Mouse (Mus musculus) kidney, postnatal 25 days (tissue): Measurements from ENCODE around the gene Tceal9.
"Not testable (repeated sequence)": the region's sequence is repeated elsewhere in the genome, so short reads cannot be mapped to it uniquely, and the experiment has no call there.

Experiments used
- DNase-seq, 2 experiments: peaks; one replicate each; pipeline ENCODE4 v3.0.0; 2021; ENCODE audit warnings: mixed read lengths in 2 of 2

Gene Tceal9

DNA sequence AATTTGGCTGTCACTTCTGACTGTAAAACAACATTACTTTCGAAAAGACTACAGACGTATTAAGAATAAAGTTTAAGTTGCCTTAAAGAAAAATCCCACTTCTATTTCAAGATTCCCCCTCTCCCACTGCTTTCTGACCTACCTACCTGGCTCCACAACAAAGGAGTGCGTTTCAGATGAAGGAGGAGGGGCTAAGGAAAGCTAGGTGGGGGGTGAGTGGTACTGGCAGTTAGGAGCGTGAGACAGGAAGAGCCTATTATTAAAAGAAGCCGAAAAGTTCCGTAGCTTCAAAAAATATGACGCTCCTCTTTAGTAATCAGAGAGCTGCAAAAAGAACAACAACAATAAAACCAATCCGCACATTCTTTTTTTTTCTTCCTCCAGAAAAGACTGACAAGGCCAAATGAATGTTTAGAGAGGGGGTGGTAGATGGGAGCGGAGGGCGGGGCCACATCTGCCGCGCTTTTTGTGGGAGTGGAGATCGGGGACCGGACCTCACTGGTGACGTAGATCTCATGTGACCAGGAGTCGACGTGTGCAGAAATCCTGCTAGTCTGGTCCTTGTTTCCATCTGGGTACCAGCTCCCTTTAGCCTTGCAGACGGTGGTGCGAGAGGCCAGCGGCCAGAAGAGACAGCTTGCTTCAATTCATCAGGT, at the start of gene Tceal9:
TSS of gene Tceal9 (plus strand) at position 506 of the 656 bp plus-strand sequence.
- peak; percentile 79 to 90 for DNase-seq

DNA sequence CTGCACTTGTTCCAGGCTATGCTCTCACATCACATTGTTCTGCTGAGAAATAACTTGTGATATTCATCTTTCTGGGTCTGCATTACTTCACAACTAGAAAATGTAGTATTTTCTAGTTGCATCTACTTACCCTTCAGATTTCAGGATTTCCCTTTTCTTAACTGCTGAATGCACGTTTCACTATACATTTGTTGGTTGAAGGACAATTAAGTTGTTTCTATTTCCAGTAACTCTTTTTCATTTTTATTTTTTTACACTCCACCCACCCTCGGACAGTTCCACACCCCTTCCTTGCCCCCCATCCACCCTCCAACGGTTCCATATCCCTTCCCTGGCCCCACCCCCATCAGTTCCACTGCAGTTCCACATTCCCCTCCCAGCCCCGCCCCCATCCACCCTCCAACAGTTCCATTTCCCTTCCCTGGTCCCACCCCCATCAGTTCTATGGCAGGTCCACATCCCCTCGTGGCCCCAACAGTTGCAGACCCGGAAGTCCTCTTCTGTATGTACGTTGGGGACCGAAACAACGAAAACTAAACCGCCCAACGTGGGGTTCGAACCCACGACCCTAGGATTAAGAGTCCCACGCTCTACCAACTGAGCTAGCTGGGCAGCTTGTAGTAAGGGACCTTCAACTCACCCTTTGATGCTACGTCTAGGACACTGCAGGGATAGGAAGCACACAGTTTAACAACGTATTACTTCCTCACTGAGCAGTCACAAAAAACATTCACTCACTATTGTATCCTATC, 49.5 kb upstream of the Tceal9 start:
- DNase-seq = no peak

- peak; percentile 42 to 65 for DNase-seq
These were observed 48.0 kb upstream of the Tceal9 start for GRCm38 (mm10) chrX:136196873-136197272.

GRCm38 (mm10) chrX:136203257-136203656, 41.6 kb upstream of the Tceal9 start:
- DNase-seq = no peak

DNA sequence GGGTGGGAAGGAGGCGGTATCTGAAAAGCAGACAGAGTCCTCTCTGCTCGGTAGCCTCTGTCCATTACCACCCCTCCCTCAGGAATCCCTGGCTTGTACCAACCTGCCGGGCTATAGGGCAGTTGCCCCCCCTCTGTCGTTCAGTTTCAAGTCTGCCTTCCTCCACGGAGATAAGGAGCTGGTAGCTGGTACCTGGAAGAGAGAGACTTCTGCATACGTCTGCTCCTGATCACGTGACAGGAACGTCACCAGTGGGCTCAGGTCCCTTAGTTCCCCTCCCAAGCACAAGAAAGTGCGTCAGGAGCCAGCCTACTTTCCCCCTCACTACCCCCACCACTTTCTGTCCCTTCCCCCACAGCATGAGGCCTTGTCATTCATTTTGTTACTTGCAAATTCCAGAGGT, 41.2 kb upstream of the Tceal9 start, which contains the start of gene Tceal5:
TSS of gene Tceal5 (minus strand) at position 213 of the 403 bp plus-strand sequence.
- no peak for DNase-seq

DNA sequence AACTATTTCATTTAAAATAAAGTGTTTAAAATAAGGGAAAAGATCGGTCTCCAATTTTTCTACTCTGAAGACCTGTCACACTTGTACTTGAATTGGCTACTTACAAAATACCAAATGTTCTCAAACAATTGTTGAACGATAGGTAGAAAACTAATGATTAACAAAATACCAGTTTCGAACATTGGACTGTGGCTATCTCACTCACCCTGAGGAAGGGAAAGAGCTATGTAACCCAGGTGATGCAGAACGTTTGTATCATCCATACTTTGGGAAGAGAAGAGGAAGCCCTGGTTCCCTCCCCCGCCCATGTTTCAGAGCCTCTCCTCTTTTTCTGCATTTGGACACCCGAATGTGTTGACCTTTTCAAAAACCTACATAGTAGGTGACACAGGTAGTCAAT, 40.5 kb upstream of the Tceal9 start:
- DNase-seq = no peak

- DNase-seq = no peak
These were observed 31.5 kb upstream of the Tceal9 start for GRCm38 (mm10) chrX:136213396-136213795.

DNA sequence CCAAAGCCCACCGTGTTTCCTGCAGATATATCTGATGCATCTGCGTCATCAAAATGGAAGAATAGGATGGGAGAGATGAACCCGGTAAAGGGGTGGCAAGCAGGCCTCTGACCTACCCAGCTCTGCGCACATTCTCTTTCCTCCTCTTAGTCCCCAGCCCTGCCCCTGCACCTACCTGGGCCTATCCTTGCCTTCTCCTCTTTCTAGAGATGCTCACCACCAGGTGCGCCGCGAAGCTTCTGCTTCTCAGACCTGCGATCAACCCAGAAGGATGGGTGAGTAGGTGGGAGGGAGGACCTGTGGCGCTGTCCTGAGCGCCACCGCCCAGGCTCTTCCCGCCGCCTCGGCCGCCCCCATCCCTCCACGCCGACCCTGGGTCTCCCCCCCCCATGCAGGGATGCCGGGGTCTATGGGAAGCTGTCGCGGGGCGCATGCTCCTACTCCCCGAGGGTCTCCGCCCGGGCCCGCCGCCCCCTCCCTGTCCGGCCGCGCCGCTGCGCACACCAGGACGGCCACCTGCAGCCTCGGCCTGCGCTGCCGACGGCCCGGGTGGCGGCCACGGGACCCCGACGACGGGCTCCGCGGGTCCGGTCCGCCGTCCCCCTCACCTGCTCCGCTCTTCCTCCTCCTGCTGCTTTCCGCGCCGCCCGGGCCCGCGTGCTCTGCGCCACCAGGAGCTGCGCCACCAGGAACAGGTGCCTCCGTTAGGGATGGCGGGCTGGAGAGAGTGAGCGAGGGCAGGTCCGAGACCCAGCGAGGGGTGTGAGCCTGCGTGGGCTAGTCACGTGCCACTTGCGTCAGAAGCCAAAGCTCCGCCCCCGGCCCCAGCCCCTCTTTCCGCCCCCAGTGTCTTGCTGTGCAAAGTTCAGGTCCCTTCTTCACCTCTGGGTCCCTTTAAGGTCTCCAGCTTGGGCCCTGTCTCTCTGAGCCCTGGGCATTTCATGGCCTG, 29.9 kb upstream of the Tceal9 start, which contains the start of the genes Tceal7 and Bex1:
TSS of gene Tceal7 (plus strand) at position 51 of the 949 bp plus-strand sequence.
TSS of gene Bex1 (minus strand) at position 785 of the 949 bp plus-strand sequence.
- not testable (repeated sequence) for DNase-seq

DNA sequence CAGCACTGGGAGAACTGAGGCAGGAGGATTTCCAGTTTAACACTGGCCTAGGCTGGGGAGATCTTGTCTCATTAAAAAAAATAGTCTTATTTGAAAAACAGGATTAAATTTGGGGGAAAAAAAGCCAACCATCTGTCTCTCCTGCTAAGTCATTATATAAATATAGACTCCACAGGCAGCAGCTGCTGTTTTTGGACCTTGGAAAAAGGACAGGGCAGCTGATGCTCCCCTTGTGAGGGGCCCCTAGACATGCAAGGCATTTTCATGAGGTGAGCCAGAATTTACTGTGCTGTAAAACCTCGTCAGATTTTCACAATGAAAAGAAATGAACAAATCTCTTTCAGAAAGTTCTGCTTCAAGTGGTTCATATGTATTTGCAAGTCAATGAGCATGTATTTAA, 28.6 kb upstream of the Tceal9 start:
- no peak for DNase-seq

- DNase-seq = no peak
These were observed 21.2 kb upstream of the Tceal9 start for GRCm38 (mm10) chrX:136223714-136224113.

- peak in 1 of 2 experiments; percentile 5 for DNase-seq
These were observed 17.1 kb upstream of the Tceal9 start for GRCm38 (mm10) chrX:136227768-136228167.

GRCm38 (mm10) chrX:136238118-136238517, 6.8 kb upstream of the Tceal9 start:
- peak in 1 of 2 experiments; percentile 81 for DNase-seq

- DNase-seq = no peak
These were observed 1.7 kb upstream of the Tceal9 start for GRCm38 (mm10) chrX:136243181-136243580.

DNA sequence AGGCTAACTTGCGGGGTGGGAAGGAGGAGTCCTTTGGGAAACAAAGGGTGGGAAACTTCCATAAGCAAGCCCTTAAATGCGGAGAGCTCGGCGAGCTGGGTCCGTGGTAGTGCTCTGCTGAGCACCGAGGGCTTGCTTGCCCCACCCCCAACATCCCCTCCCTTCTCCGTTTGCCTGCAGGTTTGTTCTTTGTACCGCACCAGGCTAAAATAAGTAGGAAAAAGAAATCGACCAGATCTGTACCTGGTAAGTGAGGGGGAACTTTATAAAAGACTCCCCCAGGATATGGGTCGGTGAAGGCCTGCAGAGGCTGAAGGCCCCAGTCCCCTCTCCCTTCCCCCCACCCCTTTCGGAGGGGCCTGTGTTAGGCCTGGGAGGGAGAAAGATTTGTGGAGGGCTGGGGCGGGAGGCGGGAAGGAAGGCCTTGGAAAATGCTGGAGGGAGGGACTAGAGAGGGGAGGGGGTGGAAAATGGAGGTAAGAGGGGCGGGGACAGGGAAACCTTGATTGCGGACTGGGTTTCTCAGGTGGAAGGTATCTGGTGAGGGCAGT, 717 bp downstream of the Tceal9 start:
- DNase-seq = peak; percentile 37 to 53

- no peak for DNase-seq
These were observed 3.9 kb downstream of the Tceal9 start for GRCm38 (mm10) chrX:136248811-136249210.

GRCm38 (mm10) chrX:136249671-136250070, 4.8 kb downstream of the Tceal9 start:
- no peak for DNase-seq

DNA sequence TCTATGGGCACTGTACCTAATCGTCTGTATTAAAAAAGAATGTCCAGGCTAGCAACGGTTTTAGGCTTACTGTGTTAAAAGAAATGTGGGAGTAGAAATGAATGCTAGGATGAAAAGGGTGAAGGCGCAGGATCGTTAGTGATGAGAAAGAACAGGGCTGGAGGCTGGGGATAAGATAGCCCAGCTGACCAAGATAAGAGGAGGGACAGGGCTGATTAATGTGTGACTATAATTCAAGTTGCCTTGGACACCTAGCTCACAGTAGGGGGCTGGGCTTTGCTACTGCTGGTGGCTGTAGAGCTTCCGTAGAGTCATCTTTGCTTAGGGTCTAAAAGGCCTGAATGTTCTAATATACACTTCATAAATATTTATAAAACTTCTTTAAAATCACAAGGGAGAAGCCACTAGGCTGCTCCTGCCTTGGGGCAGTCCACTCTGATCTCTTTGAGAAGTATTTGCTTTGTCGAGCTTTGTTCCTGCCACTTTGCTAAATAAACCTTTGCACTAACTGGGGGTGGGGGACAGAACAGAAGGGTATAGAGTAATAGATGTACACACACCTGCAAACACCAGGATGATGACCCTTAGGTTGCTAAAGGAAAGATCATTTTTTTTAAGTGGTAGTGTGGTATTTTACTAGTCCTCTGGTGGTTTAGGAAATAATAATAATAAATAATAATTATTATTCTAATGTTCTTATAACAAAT, 7.3 kb downstream of the Tceal9 start:
- DNase-seq = no peak

DNA sequence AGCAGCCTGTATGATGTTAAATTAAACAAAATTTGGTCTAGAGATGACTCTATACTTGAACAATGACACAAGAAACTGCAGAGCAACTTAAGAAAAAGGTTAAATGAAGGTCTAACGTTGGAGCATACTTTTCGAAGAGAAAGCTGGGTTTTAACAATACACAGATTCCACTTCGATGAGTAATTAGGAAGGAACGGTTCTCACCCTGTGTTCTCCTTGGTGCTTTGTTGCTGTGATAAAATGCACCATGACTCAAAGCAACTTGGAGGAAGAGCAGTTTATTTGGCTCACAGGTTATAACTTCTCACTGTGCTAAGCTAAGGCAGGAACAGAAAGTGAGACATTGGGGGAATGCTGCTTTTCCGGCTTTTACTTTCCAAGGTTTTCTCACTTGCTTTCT, 22.8 kb downstream of the Tceal9 start:
- no peak for DNase-seq

- DNase-seq = no peak
These were observed 23.3 kb downstream of the Tceal9 start for GRCm38 (mm10) chrX:136268173-136268572.

GRCm38 (mm10) chrX:136269743-136270392, 25.0 kb downstream of the Tceal9 start, which contains the start of gene Bex3:
Gene Bex3, plus strand, starts transcription at chrX:136270253.
- DNase-seq = peak; percentile 31 to 71
